Mouse (Mus musculus): Measurements from ENCODE around the gene Capg.
"Not testable (repeated sequence)": the region's sequence is repeated elsewhere in the genome, so short reads cannot be mapped to it uniquely, and the experiment has no call there.

Capg gene

GRCm38 (mm10) chr6:72532580-72532979, 11.6 kb upstream of the Capg start:
- DNase-seq (ENCODE audit: low spot score in 2 of 2): no peak

- not testable (repeated sequence) for DNase-seq (ENCODE audit: low spot score in 2 of 2)
Observed at GRCm38 (mm10) chr6:72533555-72533954, 10.6 kb upstream of the Capg start.

- peak; percentile 50 to 67 for DNase-seq (ENCODE audit: low spot score in 2 of 2)
Observed at GRCm38 (mm10) chr6:72534035-72534809, 10.0 kb upstream of the Capg start.

DNA sequence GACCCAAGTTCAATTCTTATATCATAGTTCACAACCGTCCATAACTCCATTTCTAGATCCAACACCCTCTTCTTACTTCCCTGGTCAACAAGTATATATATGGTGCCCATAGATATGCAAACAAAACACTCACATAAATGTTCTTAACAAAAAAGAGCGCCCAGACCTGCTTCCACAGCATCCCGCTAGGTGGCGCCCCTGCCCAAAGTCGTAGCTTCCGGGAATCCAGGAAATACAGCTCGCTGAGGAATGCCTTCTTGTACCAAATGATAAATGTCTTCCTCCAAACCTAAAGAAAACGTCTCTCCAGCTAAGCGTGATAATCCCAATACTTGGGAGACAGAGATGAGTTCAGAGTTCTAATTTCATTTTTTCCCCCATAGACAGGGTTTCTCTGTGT, 9.0 kb upstream of the Capg start:
- DNase-seq (ENCODE audit: low spot score in 2 of 2): peak; percentile 72 to 89

- no peak for DNase-seq (ENCODE audit: low spot score in 2 of 2)
Observed at GRCm38 (mm10) chr6:72537998-72538500, 6.1 kb upstream of the Capg start.

DNA sequence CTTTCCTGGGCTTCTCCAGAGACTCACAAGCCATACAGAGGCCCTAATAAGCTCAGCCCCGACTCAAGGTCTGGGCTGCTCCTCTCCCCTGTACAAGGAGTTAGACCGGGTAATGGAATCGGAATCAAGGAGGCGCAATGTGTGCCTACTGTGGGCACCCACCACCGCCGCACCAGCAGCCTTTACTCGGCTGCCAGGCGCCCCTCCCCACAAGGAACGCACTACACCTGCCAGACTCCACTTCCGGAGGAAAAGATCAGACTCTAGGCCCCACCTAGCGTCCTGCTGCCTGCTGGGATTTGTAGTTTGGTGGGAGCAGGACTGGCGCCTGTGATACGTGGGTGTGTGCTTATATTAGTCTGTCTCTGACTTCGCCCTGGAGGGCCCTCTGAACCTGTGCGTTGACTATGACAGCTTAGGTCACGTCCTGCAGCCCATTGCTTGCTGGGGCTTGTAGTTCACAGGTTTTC, 5.6 kb upstream of the Capg start:
- peak; percentile 59 to 83 for DNase-seq (ENCODE audit: low spot score in 2 of 2)

DNA sequence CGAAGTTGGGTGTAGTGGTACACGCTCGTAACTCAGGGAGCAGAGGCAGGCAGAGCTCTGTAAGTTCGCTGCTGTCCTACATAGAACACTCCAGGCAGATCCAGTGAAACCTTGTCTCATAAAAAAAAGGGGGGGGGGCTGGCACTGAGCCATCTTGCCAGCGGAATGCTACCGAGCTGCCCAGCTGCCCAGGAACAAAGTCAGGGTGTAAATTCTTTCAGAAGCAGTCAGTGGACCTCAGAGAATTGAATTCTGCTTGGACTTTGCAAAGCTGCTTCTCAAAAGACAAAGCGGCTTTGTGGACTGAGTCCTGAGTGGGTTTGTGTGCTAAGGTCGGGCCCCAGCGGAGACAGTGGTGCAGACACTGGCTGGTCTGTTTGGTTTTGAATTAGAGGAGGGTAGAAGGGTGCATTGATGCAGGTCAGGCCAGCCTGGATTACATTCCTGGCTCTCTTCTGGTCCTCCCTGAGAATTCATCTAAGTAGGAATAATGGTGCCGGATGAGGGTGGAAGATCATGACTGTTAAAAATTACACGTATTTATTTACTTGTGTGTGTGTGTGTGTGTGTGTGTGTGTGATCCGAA, 833 bp upstream of the Capg start:
- DNase-seq (ENCODE audit: low spot score in 2 of 2): no peak

GRCm38 (mm10) chr6:72545377-72545776, 1.2 kb downstream of the Capg start:
- no peak for DNase-seq (ENCODE audit: low spot score in 2 of 2)

GRCm38 (mm10) chr6:72547121-72547520, 2.9 kb downstream of the Capg start:
- no peak for DNase-seq (ENCODE audit: low spot score in 2 of 2)

DNA sequence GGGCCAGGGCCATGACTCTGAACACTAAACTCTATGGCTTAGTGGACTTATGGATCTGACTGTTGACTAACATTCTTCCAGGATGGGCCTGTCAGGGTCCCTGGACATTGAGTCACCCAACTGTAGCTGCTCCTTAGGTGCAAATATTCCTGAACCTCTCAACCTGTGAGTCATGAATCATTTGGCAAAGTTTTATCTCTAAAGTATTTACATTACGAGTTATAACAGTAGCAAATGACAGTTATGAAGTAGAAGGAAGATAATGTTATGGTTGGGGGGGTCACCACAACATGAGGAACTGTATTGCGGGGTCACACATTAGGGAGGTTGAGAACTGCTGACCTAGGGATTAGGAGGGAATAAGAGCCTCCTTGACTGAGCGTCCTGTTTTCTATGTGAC, 3.7 kb downstream of the Capg start:
- no peak for DNase-seq (ENCODE audit: low spot score in 2 of 2)

DNA sequence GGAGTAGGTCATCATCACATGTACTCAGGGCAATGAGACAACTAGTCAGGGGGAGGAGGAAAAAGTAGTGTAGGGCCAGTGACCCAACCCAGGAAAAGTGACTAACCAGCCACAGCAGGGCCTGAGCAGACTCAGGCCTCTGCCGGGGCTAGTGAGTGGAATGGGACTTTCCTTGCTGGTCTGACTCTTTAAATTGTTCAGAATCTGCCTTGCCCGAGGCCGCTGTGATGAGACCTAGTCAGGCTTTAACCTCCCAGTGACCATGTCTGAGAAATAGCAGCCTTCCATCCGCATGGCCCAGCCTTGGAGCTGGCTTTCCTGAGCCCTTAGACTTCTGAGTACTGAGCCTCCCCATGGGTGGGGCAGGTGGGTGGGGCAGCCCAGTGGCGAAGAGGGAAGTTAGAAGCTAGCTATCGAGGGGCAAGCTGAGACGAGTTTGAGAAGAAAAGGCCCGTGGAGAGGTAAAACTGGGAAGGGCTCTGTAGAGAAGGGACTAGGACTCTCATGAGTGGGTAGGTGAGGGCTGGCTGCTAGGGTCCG, 4.9 kb downstream of the Capg start:
- DNase-seq (ENCODE audit: low spot score in 2 of 2): peak; percentile 51 to 75

DNA sequence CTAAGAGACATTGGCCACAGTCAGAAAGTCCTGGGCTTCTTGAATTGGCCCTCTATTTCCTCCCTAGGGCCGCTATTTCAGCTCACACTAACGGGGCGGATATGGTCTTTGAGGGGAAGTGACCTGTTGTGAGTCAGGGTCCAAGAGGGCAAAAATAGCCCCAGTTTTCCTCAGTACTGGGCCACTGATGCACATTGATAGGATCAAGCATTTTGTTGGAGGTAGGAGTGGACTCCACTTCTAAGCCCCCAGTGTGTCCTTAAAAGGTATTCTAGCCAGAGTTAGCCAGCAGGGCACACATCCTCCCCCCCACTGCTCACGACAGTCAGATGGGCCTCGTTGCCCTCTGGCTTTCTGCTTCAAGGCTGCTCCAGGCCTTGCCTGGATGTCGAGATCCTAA, 5.8 kb downstream of the Capg start:
- DNase-seq (ENCODE audit: low spot score in 2 of 2): no peak

GRCm38 (mm10) chr6:72550503-72551100, 6.4 kb downstream of the Capg start:
- DNase-seq (ENCODE audit: low spot score in 2 of 2): no peak

DNA sequence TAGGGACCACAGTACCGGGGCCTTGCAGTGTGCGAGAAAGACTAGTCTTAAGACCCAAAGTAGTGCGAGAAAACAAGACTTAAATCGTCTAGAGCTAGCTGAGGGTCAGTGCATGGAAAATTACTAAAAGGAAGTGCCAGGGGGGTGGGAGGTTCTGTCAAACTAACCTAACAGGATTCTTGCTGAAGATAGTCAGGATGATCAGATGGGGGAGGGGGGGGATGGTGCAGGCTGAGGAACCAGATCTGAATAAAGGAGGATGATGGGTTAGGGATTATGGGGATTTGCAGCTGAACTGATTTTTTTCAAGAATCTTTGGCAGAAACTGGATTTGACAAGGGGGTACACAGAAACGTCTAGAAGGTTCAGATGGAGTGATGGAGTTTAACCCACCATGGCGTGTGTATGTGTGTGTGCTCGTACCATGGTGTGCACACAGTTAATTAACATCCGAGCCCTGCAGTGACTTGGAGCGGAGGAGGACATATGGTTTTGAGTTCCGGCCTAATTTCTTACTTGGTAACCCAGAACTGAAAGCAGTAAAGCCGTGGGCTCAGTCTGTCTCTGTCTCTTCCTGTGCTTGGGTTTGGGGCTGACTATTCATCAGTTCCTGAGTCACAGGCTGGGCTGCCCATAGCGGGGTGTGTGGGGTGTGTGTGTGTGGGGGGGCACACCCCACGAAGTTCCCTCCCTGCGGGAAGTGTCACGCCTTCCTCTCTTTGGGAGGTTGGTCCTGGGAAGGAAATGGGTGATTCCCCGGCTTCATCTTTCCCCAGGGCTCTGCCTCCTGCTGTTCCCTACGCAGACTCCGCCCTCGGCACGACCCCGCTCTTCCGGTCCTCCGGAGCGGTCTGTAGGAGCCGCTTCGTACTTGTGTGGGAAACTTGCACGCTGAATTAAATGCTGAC, 8.2 kb downstream of the Capg start:
- DNase-seq (ENCODE audit: low spot score in 2 of 2): peak in 1 of 2 experiments; percentile 48

DNA sequence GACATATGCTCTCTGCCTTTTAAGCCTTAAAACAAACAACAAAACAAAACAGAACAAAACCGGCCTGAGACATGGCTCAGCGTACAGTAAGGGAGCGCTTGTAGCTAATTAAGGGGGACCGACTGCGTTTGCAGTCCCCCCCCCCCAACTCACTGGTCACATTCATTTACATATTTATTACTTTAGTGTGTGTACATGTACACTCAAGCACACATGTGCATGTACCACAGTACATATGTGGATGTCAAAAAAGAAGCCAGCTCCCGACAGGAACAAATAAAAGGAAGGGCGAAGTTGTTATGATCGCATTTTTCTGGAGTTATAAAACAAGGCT, 8.9 kb downstream of the Capg start:
- DNase-seq (ENCODE audit: low spot score in 2 of 2): no peak

- no peak for DNase-seq (ENCODE audit: low spot score in 2 of 2)
Observed at GRCm38 (mm10) chr6:72560801-72561200, 16.6 kb downstream of the Capg start.

DNA sequence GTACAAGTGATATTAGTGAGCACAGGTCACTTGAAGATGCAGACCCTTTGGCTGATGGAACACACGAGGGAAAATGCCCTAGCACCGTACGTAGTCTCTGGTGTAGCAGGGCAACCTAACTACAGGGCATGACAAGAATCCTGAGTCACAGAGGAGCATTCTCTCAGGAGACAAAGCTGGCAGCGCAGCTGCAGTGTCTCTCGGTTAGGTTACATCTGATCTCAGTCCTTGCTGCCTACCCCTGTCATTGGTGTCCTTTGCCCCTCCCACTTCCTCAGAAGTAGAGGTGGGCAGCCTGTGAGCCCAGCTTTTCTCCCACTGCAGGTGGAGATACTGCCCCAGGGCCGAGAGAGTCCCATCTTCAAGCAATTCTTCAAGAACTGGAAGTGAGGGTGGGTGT, 18.3 kb downstream of the Capg start:
- DNase-seq (ENCODE audit: low spot score in 2 of 2): no peak

GRCm38 (mm10) chr6:72562894-72563293, 18.7 kb downstream of the Capg start:
- no peak for DNase-seq (ENCODE audit: low spot score in 2 of 2)

DNA sequence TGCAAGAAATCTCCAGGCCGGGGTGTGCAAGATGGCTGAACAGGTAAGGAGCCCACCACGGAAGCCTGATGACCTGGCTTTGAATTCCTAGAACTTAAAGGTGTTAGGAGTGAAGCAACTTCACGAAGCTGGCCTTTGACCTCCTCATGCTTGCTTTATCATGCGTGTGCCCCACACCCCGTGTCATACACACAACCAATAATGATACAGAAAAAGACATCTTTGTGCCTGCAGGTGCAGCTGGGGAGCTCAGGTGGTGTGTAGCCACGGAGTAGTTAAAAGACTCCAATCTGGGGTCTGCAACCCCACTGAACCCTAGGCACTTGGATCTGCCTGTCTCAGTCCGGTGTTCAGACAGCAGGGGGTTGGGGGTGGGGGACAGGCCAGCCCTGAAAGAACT, 21.3 kb downstream of the Capg start:
- no peak for DNase-seq (ENCODE audit: low spot score in 2 of 2)

GRCm38 (mm10) chr6:72566044-72566443, 21.9 kb downstream of the Capg start:
- peak; percentile 75 to 88 for DNase-seq (ENCODE audit: low spot score in 2 of 2)

DNA sequence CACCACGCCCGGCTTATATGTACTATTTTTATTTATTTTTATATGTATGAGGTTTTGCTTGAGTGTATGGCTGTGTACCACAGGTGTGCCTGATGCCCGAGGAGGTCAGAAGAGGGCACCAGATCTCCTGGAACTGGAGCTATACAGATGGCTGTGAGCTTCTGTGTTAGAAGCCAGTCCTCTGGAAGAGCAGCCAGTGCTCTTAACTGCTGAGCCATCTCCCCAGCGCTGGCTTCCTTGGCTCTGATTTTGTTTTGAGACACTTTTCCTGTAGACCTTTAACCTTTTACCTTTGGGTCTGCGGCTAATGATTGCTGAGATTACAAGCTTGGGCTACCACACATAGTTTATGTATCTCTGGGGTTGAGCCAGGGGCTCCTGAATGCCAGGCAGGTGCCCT, 23.3 kb downstream of the Capg start:
- DNase-seq (ENCODE audit: low spot score in 2 of 2): no peak

DNA sequence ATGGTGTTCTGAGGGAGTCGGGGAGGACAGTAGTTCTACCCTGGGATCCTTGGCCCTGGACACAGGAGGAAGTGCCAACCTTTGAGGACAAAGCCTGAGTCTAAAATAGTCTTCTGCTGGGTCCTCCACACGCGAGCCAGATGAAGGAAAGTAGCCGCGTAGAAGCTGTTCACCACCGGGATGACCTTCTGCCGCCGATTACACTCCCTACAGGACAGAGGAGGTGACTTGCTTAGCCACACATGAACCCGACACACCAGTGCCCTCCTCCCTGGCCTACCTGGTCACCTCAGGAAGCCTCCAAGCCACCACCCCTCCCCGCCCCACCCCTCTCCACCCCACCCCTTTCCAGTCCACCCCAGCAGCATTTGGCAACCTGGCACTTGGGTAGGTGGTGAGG, 24.5 kb downstream of the Capg start:
- DNase-seq (ENCODE audit: low spot score in 2 of 2): no peak

All from spleen, postnatal 10 days (tissue).